8 mouse cellular contexts compared by ENCODE assay signal in the genomic region with DNA sequence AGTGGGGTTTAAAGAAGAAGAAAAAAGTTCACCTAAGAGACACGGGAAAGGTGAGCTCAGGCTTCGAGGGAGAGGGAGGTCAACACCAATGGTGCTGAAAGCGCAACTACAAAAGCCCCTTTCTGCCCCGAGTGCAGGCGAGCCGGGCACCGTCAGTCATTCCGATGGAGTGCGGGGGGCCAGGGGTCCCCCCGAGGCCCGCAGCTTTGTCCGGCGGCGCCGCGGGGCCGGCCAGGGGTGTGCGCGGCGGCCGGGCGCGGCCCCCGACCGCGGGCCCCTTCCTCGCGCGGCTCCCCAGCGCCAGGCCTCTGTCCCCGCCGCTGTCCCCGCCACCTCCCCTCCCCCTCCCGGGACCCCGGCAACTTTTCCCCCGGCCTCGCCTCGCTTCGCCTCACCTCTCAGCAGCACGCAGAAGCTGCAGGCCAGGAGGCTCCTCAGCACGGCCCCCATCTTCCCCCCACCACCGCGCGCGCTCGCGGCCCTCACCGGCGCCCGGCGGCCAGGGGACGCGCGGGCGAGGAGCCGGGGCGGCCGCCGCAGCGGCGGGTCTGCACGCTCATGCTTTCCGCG. TPM values are rescaled to one million over a fixed set of nuclear protein-coding genes. Genes with fewer than 3 reads are reported as not detected.
A peak's percentile ranks its signal among the peaks of the same experiment; 100 is the strongest.
DNase-seq lines count a peak whose midpoint lies in the region; ATAC-seq and TF ChIP-seq lines count a peak whose summit lies in the region.

No protein-coding gene starts in this region.

- TF ChIP-seq EP300 in liver, postnatal 0 days (IDR thresholded peaks at IDR 0.05; ENCODE audit: low read depth): no peak

- H3K4me2 ChIP-seq in liver, postnatal 0 days (ENCODE audit: low read depth, low read length): peak overlapping the region; percentile 89

- under 1% methylated on average over 40 of the region's 64 CpGs for WGBS in liver, postnatal 0 days (ENCODE audit: insufficient replicate concordance)

- H3K4me1 ChIP-seq in liver, postnatal 0 days (ENCODE audit: insufficient read depth): peaks cover 6% of the 10 kb centered on the region

- H3K9ac ChIP-seq in liver, postnatal 0 days (replicated peaks): peak overlapping the region; percentile 97

- TF ChIP-seq CTCF in liver, postnatal 0 days (IDR thresholded peaks at IDR 0.05; ENCODE audit: low read depth): no peak

- H3K9me3 ChIP-seq in liver, postnatal 0 days (ENCODE audit: low read length): no peaks in the 10 kb centered on the region

- H3K4me3 ChIP-seq in liver, postnatal 0 days (ENCODE audit: low read depth, low read length): peak overlapping the region; percentile 88

- no peaks in the 10 kb centered on the region for H3K36me3 ChIP-seq in liver, postnatal 0 days (replicated peaks; ENCODE audit: insufficient read depth, low read length)

- peak; percentile 24 for ATAC-seq in liver, postnatal 0 days

- peak overlapping the region; percentile 94 for H3K27ac ChIP-seq in liver, postnatal 0 days (ENCODE audit: low read depth)

- no peaks in the 10 kb centered on the region for H3K27me3 ChIP-seq in liver, postnatal 0 days (ENCODE audit: insufficient read depth, low read length)

- intact Hi-C loops in heart, postnatal 36 days (cut with DNase I): loop anchor here (1.0 to 5.0 kb wide), 3 partner anchors 41 to 94 kb away; no protein-coding TSS in a partner anchor

- peak; percentile 38 for DNase-seq in cerebellum, adult 9-11 months
- no peak for DNase-seq in cerebellum, postnatal 14 days
- peak; percentile 25 to 48 for DNase-seq in spleen, postnatal 10 days (ENCODE audit: low spot score in 2 of 2)
- DNase-seq in spleen, postnatal 14 days (ENCODE audit: low spot score in 2 of 2): no peak
- peak; percentile 23 to 44 for DNase-seq in heart, postnatal 36 days
- no peak for DNase-seq in liver, postnatal 0 days
- no peak for DNase-seq in T-cell, adult 2 months (ENCODE audit: low spot score)
- no peak for DNase-seq in spleen, adult 18-20 months

RNA-seq across cellular contexts. Expression of gene Lrp6, which starts 0.4 kb away (rescaled TPM):
- total RNA-seq in heart, postnatal 36 days (2021): 10 to 100 TPM; 52.1 to 57.6 TPM
- polyA plus RNA-seq in liver, postnatal 0 days (2015; fragmentation: Nextera tagmentation; extraction: Ambion mirVana): 10.1 and 10.7 TPM in 2 replicates

Comparison
In these comparisons a context has a peak if more than half of its experiments do, and no peak if none do; other contexts are left out.
1. DNase-seq: peak in cerebellum, adult 9-11 months (single experiment), spleen, postnatal 10 days (2 of 2) and heart, postnatal 36 days (2 of 2); none in cerebellum, postnatal 14 days (0 of 2), spleen, postnatal 14 days (0 of 2), liver, postnatal 0 days (single experiment), T-cell, adult 2 months (single experiment) and spleen, adult 18-20 months (0 of 2).